Mouse (Mus musculus) adrenal gland, adult 2 months (tissue): Measurements from ENCODE around the gene Bin2. TPM values are rescaled to one million over a fixed set of nuclear protein-coding genes. Genes with fewer than 3 reads are reported as not detected.

Experiments used
- DNase-seq: peaks from one replicate; pipeline ENCODE4 v3.0.0; 2021
- polyA plus RNA-seq: library from polyadenylated mRNA; depleted of rRNA; stranded (reverse); fragments of >200 nt; gene quantifications from 2 replicates; pipeline ENCODE4 v1.2.3, GENCODE M21; 2012
- total RNA-seq, 2 experiments: library from RNA; stranded (reverse); gene quantifications; 2 replicates each; pipeline ENCODE4 v1.2.3; 2021

Bin2 gene
- total and polyA plus RNA-seq, 3 experiments, result 3.1 to 4.2 (median 3.7) TPM

- DNase-seq, result no peak
These were observed 12.4 kb upstream of the Bin2 start for GRCm38 (mm10) chr15:100681770-100682169.

- DNase-seq, result no peak
These were observed 11.0 kb upstream of the Bin2 start for GRCm38 (mm10) chr15:100680381-100680780.

- no peak for DNase-seq
These were observed 9.7 kb upstream of the Bin2 start for GRCm38 (mm10) chr15:100679005-100679404.

GRCm38 (mm10) chr15:100678581-100678980 is 9.2 kb upstream of the Bin2 start:
- no peak for DNase-seq

GRCm38 (mm10) chr15:100677675-100678074 is 8.3 kb upstream of the Bin2 start:
- DNase-seq, result no peak

- DNase-seq, result no peak
These were observed 7.2 kb upstream of the Bin2 start for GRCm38 (mm10) chr15:100676521-100676920.

GRCm38 (mm10) chr15:100675486-100675885 is 6.1 kb upstream of the Bin2 start:
- DNase-seq, result no peak

GRCm38 (mm10) chr15:100674566-100674965 is 5.2 kb upstream of the Bin2 start:
- DNase-seq, result no peak

GRCm38 (mm10) chr15:100673585-100674391 is 4.4 kb upstream of the Bin2 start:
- DNase-seq, result no peak

- no peak for DNase-seq
These were observed 1.5 kb upstream of the Bin2 start for GRCm38 (mm10) chr15:100670833-100671232.

GRCm38 (mm10) chr15:100670004-100670403 is 651 bp upstream of the Bin2 start:
- no peak for DNase-seq

GRCm38 (mm10) chr15:100667871-100668545 is 1.3 kb downstream of the Bin2 start:
- no peak for DNase-seq

GRCm38 (mm10) chr15:100667420-100667819 is 1.9 kb downstream of the Bin2 start:
- DNase-seq, result no peak

GRCm38 (mm10) chr15:100666851-100667250 is 2.5 kb downstream of the Bin2 start:
- DNase-seq, result no peak

- DNase-seq, result no peak
These were observed 3.1 kb downstream of the Bin2 start for GRCm38 (mm10) chr15:100666219-100666696.

- no peak for DNase-seq
These were observed 3.7 kb downstream of the Bin2 start for GRCm38 (mm10) chr15:100665411-100666218.

GRCm38 (mm10) chr15:100664813-100665274 is 4.5 kb downstream of the Bin2 start:
- DNase-seq, result no peak

- DNase-seq, result peak; percentile 55
These were observed 8.5 kb downstream of the Bin2 start for GRCm38 (mm10) chr15:100660805-100661204.

GRCm38 (mm10) chr15:100660306-100660705 is 9.0 kb downstream of the Bin2 start:
- DNase-seq, result peak; percentile 68

GRCm38 (mm10) chr15:100655201-100655600 is 14.2 kb downstream of the Bin2 start:
- DNase-seq, result no peak

- peak; percentile 23 for DNase-seq
These were observed 15.1 kb downstream of the Bin2 start for GRCm38 (mm10) chr15:100654271-100654670.

GRCm38 (mm10) chr15:100651610-100652009 is 17.7 kb downstream of the Bin2 start:
- DNase-seq, result no peak
